Mouse (Mus musculus): ENCODE data around the gene Ifi47. TPM values are rescaled to one million over a fixed set of nuclear protein-coding genes. Genes with fewer than 3 reads are reported as not detected.

Ifi47 gene
- polyA plus RNA-seq, 1 experiment, result 16.9 TPM

- Histone ChIP-seq H3K27ac (ENCODE audit: insufficient read depth, low read length) (peak overlapping the region; percentile 20; the same call in 1 of the 2 replicates), H3K4me1 (ENCODE audit: control insufficient read depth, insufficient read depth, insufficient read length) (peaks cover 23% of the 10 kb centered on the region), H3K27me3 (ENCODE audit: control insufficient read depth, insufficient read depth, low read length) (no peaks in the 10 kb centered on the region), H3K36me3 (ENCODE audit: control insufficient read depth, insufficient read depth, low read length) (peaks cover 2% of the 10 kb centered on the region; the same call in 1 of the 2 replicates), H3K4me3 (ENCODE audit: extremely low read depth, insufficient read depth, insufficient read length) (no peak overlapping the region)
- WGBS, result 63% methylated on average over 3 of the region's 3 CpGs
- TF ChIP-seq CTCF (IDR thresholded peaks at IDR 0.05; ENCODE audit: extremely low read depth, insufficient read depth, insufficient read length, insufficient replicate concordance), result no peak
- no peak for TF ChIP-seq POLR2A (IDR thresholded peaks at IDR 0.05; ENCODE audit: low read depth, low read length)
- DNase-seq (ENCODE audit: low read depth in 1 of 2, low spot score in 2 of 2), result no peak
Observed at GRCm38 (mm10) chr11:49089735-49090507, 13.5 kb downstream of the Ifi47 start.

DNA sequence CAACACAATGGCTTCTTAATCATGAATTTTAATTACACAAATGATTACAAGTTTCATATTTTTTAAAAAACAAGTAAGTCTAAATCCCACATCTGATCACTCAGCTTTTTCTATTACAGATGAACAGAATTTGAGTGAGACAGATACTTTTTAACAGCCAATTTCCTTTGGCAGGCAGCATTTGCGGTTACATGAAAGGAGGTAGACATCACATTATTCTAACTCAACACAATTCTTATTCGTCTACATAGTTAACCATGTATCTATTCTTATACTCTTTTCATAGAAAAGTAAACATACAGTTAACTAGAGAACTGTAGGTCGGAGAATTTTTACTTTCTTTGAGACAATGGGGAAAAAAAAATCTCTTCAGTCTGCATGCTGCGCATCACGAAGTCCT lies 14.2 kb downstream of the Ifi47 start:
- peaks cover 19% of the 10 kb centered on the region for H3K4me1 ChIP-seq (ENCODE audit: control insufficient read depth, insufficient read depth, insufficient read length)
- H3K36me3 ChIP-seq (ENCODE audit: control insufficient read depth, insufficient read depth, low read length), result peaks cover 5% of the 10 kb centered on the region; the same call in 1 of the 2 replicates
- no peaks in the 10 kb centered on the region for H3K27me3 ChIP-seq (ENCODE audit: control insufficient read depth, insufficient read depth, low read length)
- no peak overlapping the region for H3K4me3 ChIP-seq (ENCODE audit: extremely low read depth, insufficient read depth, insufficient read length)
- 65% methylated on average over 5 of the region's 5 CpGs for WGBS
- TF ChIP-seq POLR2A (IDR thresholded peaks at IDR 0.05; ENCODE audit: low read depth, low read length), result no peak
- no peak for TF ChIP-seq CTCF (IDR thresholded peaks at IDR 0.05; ENCODE audit: extremely low read depth, insufficient read depth, insufficient read length, insufficient replicate concordance)
- no peak for DNase-seq (ENCODE audit: low read depth in 1 of 2, low spot score in 2 of 2)
- no peak overlapping the region for H3K27ac ChIP-seq (ENCODE audit: insufficient read depth, low read length)

GRCm38 (mm10) chr11:49091171-49091570 lies 14.8 kb downstream of the Ifi47 start:
- no peak for TF ChIP-seq POLR2A (IDR thresholded peaks at IDR 0.05; ENCODE audit: low read depth, low read length)
- TF ChIP-seq CTCF (IDR thresholded peaks at IDR 0.05; ENCODE audit: extremely low read depth, insufficient read depth, insufficient read length, insufficient replicate concordance), result no peak
- 71% methylated on average over 4 of the region's 4 CpGs for WGBS
- H3K4me1 ChIP-seq (ENCODE audit: control insufficient read depth, insufficient read depth, insufficient read length), result peaks cover 18% of the 10 kb centered on the region
- H3K27me3 ChIP-seq (ENCODE audit: control insufficient read depth, insufficient read depth, low read length), result no peaks in the 10 kb centered on the region
- peak overlapping the region; percentile 45; the same call in 1 of the 2 replicates for H3K27ac ChIP-seq (ENCODE audit: insufficient read depth, low read length)
- no peak for DNase-seq (ENCODE audit: low read depth in 1 of 2, low spot score in 2 of 2)
- no peak overlapping the region for H3K4me3 ChIP-seq (ENCODE audit: extremely low read depth, insufficient read depth, insufficient read length)
- H3K36me3 ChIP-seq (ENCODE audit: control insufficient read depth, insufficient read depth, low read length), result peaks cover 10% of the 10 kb centered on the region

GRCm38 (mm10) chr11:49092053-49092586 lies 15.7 kb downstream of the Ifi47 start:
- Histone ChIP-seq H3K4me3 (ENCODE audit: extremely low read depth, insufficient read depth, insufficient read length) (no peak overlapping the region), H3K27ac (ENCODE audit: insufficient read depth, low read length) (peak overlapping the region; percentile 77), H3K36me3 (ENCODE audit: control insufficient read depth, insufficient read depth, low read length) (peaks cover 14% of the 10 kb centered on the region), H3K27me3 (ENCODE audit: control insufficient read depth, insufficient read depth, low read length) (no peaks in the 10 kb centered on the region), H3K4me1 (ENCODE audit: control insufficient read depth, insufficient read depth, insufficient read length) (peaks cover 17% of the 10 kb centered on the region)
- no peak for TF ChIP-seq POLR2A (IDR thresholded peaks at IDR 0.05; ENCODE audit: low read depth, low read length)
- TF ChIP-seq CTCF (IDR thresholded peaks at IDR 0.05; ENCODE audit: extremely low read depth, insufficient read depth, insufficient read length, insufficient replicate concordance), result no peak
- WGBS, result 93% methylated on average over 1 of the region's 1 CpGs
- no peak for DNase-seq (ENCODE audit: low read depth in 1 of 2, low spot score in 2 of 2)

- DNase-seq (ENCODE audit: low read depth in 1 of 2, low spot score in 2 of 2), result no peak
- H3K27ac ChIP-seq (ENCODE audit: insufficient read depth, low read length), result peak overlapping the region; percentile 77
- 32% methylated on average over 2 of the region's 2 CpGs for WGBS
- TF ChIP-seq CTCF (IDR thresholded peaks at IDR 0.05; ENCODE audit: extremely low read depth, insufficient read depth, insufficient read length, insufficient replicate concordance) (no peak), POLR2A (IDR thresholded peaks at IDR 0.05; ENCODE audit: low read depth, low read length) (no peak)
- peaks cover 17% of the 10 kb centered on the region for H3K4me1 ChIP-seq (ENCODE audit: control insufficient read depth, insufficient read depth, insufficient read length)
- no peaks in the 10 kb centered on the region for H3K27me3 ChIP-seq (ENCODE audit: control insufficient read depth, insufficient read depth, low read length)
- H3K4me3 ChIP-seq (ENCODE audit: extremely low read depth, insufficient read depth, insufficient read length), result no peak overlapping the region
- peaks cover 20% of the 10 kb centered on the region for H3K36me3 ChIP-seq (ENCODE audit: control insufficient read depth, insufficient read depth, low read length)
Observed at GRCm38 (mm10) chr11:49092786-49093185, 16.4 kb downstream of the Ifi47 start.

DNA sequence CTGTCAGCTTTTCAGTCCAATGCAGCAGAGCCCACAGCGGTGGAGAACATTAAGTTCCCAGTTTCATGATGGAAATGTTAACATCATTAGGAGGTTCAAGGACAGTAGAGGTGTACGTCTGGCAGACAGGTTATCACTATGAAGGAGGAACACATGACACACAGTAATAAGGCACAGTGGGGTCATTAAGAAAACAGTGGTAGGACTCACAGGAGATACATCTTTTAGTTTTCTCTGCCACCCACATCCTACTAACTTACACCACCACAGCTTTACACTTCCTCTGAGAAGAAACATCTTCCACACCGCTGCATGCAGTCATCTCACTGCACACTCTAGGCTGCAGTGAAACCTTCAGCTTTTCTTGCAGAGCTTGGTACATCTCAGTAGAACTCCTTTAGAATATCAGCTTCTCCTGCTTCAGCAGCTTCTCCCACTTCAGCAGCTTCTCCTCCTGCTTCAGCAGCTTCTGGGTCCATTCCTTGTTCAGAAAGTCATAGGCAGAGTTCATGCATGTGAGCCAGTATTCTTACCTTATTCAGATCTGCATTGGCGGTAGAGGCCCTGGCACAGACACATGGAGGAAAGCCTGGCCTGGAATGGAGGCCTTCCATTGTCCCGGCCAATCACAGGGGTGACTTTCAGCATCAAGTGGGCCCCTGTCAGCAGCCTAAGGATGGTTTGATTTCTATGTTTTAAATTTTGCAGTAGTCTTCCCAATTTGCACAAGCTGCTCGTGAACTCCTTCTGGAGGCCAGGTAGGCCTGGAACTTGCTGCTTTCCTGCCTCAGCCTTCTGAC lies 17.7 kb downstream of the Ifi47 start:
- TF ChIP-seq POLR2A (IDR thresholded peaks at IDR 0.05; ENCODE audit: low read depth, low read length) (no peak; the same call in 1 of the 2 replicates), CTCF (IDR thresholded peaks at IDR 0.05; ENCODE audit: extremely low read depth, insufficient read depth, insufficient read length, insufficient replicate concordance) (no peak)
- peaks cover 22% of the 10 kb centered on the region for H3K36me3 ChIP-seq (ENCODE audit: control insufficient read depth, insufficient read depth, low read length)
- H3K4me1 ChIP-seq (ENCODE audit: control insufficient read depth, insufficient read depth, insufficient read length), result peaks cover 17% of the 10 kb centered on the region
- 49% methylated on average over 6 of the region's 6 CpGs for WGBS
- H3K4me3 ChIP-seq (ENCODE audit: extremely low read depth, insufficient read depth, insufficient read length), result no peak overlapping the region
- DNase-seq (ENCODE audit: low read depth in 1 of 2, low spot score in 2 of 2), result peak in 1 of 2 experiments; percentile 44
- H3K27me3 ChIP-seq (ENCODE audit: control insufficient read depth, insufficient read depth, low read length), result no peaks in the 10 kb centered on the region
- peak overlapping the region; percentile 67 for H3K27ac ChIP-seq (ENCODE audit: insufficient read depth, low read length)

Data from spleen, adult 2 months (tissue).